Mouse (Mus musculus) liver, postnatal 0 days (tissue): ENCODE results near the gene Gapt. TPM values are rescaled to one million over a fixed set of nuclear protein-coding genes. Genes with fewer than 3 reads are reported as not detected.
A peak's percentile ranks its signal among the peaks of the same experiment; 100 is the strongest.
"Not testable (repeated sequence)": the region's sequence is repeated elsewhere in the genome, so short reads cannot be mapped to it uniquely, and the experiment has no call there.

ENCODE experiments used
- ATAC-seq: fragments of 200-750 bp; cut with Nextera tagmentation; 2 replicates; pipeline ENCODE4 v1.8.0; 2017; ENCODE audit warnings: mild to moderate bottlenecking, moderate library complexity
- DNase-seq: peaks from one replicate; pipeline ENCODE4 v3.0.0-alpha.2; 2016
- H3K27ac ChIP-seq: fragments of 300-500 bp; sonication (generic); 2 replicates; pipeline ENCODE4 v1.5.1; 2014; ENCODE audit warnings: antibody characterized with exemption, moderate library complexity, mild to moderate bottlenecking, low read depth
- H3K27me3 ChIP-seq: fragments of 300-500 bp; sonication (generic); 2 replicates; pipeline ENCODE4 v1.6.1; 2014; ENCODE audit warnings: low read length, control low read depth, mixed read lengths; ENCODE audit not compliant: insufficient read depth
- H3K36me3 ChIP-seq: fragments of 300-500 bp; sonication (generic); replicated peaks from 2 replicates; pipeline ENCODE4 v1.6.1; 2014; ENCODE audit warnings: mild to moderate bottlenecking, control low read depth, low read length, moderate library complexity, mixed read lengths; ENCODE audit not compliant: insufficient read depth
- H3K4me1 ChIP-seq: fragments of 300-500 bp; sonication (generic); 2 replicates; pipeline ENCODE4 v1.6.1; 2014; ENCODE audit warnings: antibody characterized with exemption, mild to moderate bottlenecking, control low read depth; ENCODE audit not compliant: insufficient read depth
- H3K4me2 ChIP-seq: fragments of 300-500 bp; sonication (generic); 2 replicates; pipeline ENCODE4 v1.6.1; 2014; ENCODE audit warnings: low read depth, mild to moderate bottlenecking, low read length, moderate library complexity, mixed read lengths
- H3K4me3 ChIP-seq: fragments of 300-500 bp; sonication (generic); 2 replicates; pipeline ENCODE4 v1.5.1; 2014; ENCODE audit warnings: low read depth, low read length
- H3K9ac ChIP-seq: fragments of 300-500 bp; sonication (generic); replicated peaks from 2 replicates; pipeline ENCODE4 v1.6.1; 2014; ENCODE audit warnings: mild to moderate bottlenecking, moderate library complexity
- H3K9me3 ChIP-seq: fragments of 300-500 bp; sonication (generic); 2 replicates; pipeline ENCODE4 v1.6.1; 2016; ENCODE audit warnings: mild to moderate bottlenecking, control low read depth, low read length, mixed read lengths
- CTCF ChIP-seq: sonication (generic); IDR thresholded peaks from 2 replicates; pipeline ENCODE4 v1.5.1; 2016; ENCODE audit warnings: antibody characterized with exemption, low read depth
- EP300 ChIP-seq: IDR thresholded peaks from 2 replicates; pipeline ENCODE4 v1.6.1; 2016; ENCODE audit warnings: antibody characterized with exemption, low read depth, mild to moderate bottlenecking
- WGBS: fragments of 180-500 bp; shearing (Covaris S2); extraction: QIAGEN DNeasy Blood & Tissue Kit; methylation state at CpG from one replicate; pipeline ENCODE4 v1.1.7; 2014; ENCODE audit not compliant: insufficient replicate concordance; 5-methylcytosine and 5-hydroxymethylcytosine counted together
- polyA plus RNA-seq: library from polyadenylated mRNA; unstranded; fragments of >200 nt; fragmentation: Nextera tagmentation; extraction: Ambion mirVana; gene quantifications from 2 replicates; pipeline ENCODE4 v1.2.1, GENCODE M21; 2015

Gapt gene
- polyA plus RNA-seq, result 3.5 and 3.6 TPM in 2 replicates

DNA sequence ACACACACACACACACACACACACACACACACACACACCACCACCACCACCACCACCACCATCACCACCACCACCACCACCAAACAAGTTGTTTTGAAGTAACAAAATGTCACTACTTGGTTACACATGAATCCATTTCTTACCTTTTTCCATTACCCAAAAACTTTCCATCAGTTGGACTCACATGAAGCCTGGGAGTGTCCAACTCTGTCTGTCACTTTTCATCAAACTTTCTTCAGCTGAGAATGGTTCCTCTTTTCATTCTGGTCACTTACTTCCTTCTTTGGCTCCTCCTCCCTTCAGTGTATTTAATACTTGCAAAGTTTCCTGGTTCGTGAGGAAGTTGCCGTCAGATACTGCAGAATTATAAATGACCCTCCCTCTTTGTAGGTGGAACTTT is at the start of gene Gapt:
Gapt (minus strand) TSS at position 259 of the 400 bp plus-strand sequence.
- WGBS, result 31% methylated on average over 2 of the region's 2 CpGs
- no peaks in the 10 kb centered on the region for H3K36me3 ChIP-seq
- peak within 1 kb of the TSS; percentile 1; the same call in 1 of the 2 replicates for H3K4me3 ChIP-seq
- H3K4me1 ChIP-seq, result no peaks in the 10 kb centered on the region
- ATAC-seq (no peak), DNase-seq (no peak)
- H3K27ac ChIP-seq, result no peak within 1 kb of the TSS
- no peaks in the 10 kb centered on the region for H3K9me3 ChIP-seq
- TF ChIP-seq EP300, result no peak
- no peak for TF ChIP-seq CTCF
- peak within 1 kb of the TSS; percentile 14 for H3K4me2 ChIP-seq
- H3K9ac ChIP-seq, result no peak within 1 kb of the TSS; the same call in 1 of the 2 replicates
- H3K27me3 ChIP-seq, result no peaks in the 10 kb centered on the region

DNA sequence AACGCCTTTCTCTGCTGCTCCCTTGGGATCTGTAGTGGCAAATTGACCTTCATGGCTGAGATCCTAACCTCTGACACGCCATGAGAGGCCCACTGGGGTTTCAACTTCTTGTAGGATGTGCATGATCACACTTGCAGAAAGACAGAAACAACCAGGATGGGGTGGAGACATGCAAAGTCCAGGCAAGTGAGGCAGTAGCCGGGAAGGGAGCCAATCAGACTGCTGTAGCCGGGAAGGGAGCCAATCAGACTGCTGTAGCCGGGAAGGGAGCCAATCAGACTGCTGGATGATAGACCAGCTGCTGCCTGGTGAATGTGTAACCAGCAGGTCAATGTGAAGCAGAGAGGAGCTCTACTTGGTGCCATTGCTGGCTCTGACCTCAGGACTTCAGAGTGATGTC is 49.2 kb upstream of the Gapt start:
- no peaks in the 10 kb centered on the region for H3K27me3 ChIP-seq
- H3K4me2 ChIP-seq, result no peak overlapping the region
- 65% methylated on average over 5 of the region's 5 CpGs for WGBS
- H3K27ac ChIP-seq, result no peak overlapping the region
- H3K36me3 ChIP-seq, result peaks cover 3% of the 10 kb centered on the region; the same call in 1 of the 2 replicates
- H3K4me3 ChIP-seq, result no peak overlapping the region
- TF ChIP-seq EP300 (no peak), CTCF (no peak)
- H3K9me3 ChIP-seq, result no peaks in the 10 kb centered on the region
- H3K9ac ChIP-seq, result no peak overlapping the region
- ATAC-seq, result peak; percentile 89
- peak; percentile 33 for DNase-seq
- H3K4me1 ChIP-seq, result no peaks in the 10 kb centered on the region

DNA sequence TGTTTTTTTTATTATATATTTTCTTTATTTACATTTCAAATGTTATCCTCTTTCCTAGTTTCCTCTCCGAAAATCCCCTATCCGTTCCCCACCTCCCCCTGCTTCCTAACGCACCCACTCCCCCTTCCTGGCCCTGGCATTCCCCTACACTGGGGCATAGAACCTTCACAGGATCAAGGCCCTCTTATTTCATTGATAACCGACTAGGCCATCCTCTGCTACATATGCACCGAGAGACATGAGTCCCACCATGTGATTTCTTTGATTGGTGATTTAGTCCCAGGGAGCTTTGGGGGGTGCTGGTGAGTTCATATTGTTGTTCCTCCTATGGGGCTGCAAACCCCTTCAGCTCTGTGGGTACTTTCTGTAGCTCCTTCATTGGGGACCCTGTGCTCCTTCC is 47.7 kb upstream of the Gapt start:
- not testable (repeated sequence) for H3K27ac ChIP-seq

GRCm38 (mm10) chr13:110404059-110404458 is 47.1 kb upstream of the Gapt start:
- Histone ChIP-seq H3K9me3 (no peaks in the 10 kb centered on the region), H3K4me1 (no peaks in the 10 kb centered on the region), H3K4me2 (no peak overlapping the region), H3K27ac (no peak overlapping the region), H3K27me3 (no peaks in the 10 kb centered on the region), H3K36me3 (peaks cover 18% of the 10 kb centered on the region), H3K4me3 (no peak overlapping the region), H3K9ac (no peak overlapping the region)
- TF ChIP-seq CTCF, result no peak
- TF ChIP-seq EP300, result no peak
- no peak for DNase-seq
- no peak for ATAC-seq
- 76% methylated on average over 8 of the region's 8 CpGs for WGBS

More for the DNA sequence above, 47.7 kb upstream of the Gapt start:
- DNase-seq, H3K4me2 ChIP-seq, H3K27me3 ChIP-seq, H3K9ac ChIP-seq, H3K4me1 ChIP-seq, H3K9me3 ChIP-seq, H3K4me3 ChIP-seq, ATAC-seq: not testable (repeated sequence)
- 73% methylated on average over 5 of the region's 5 CpGs for WGBS
- H3K36me3 ChIP-seq, result peaks cover 12% of the 10 kb centered on the region; the same call in 1 of the 2 replicates

GRCm38 (mm10) chr13:110401877-110402276 is 44.9 kb upstream of the Gapt start:
- Histone ChIP-seq H3K9ac (no peak overlapping the region), H3K4me1 (no peaks in the 10 kb centered on the region), H3K27me3 (no peaks in the 10 kb centered on the region), H3K36me3 (peaks cover 32% of the 10 kb centered on the region), H3K9me3 (no peaks in the 10 kb centered on the region), H3K4me3 (no peak overlapping the region), H3K4me2 (no peak overlapping the region), H3K27ac (no peak overlapping the region)
- 79% methylated on average over 2 of the region's 2 CpGs for WGBS
- ATAC-seq (no peak), DNase-seq (no peak)
- TF ChIP-seq CTCF, result no peak
- TF ChIP-seq EP300, result no peak

- Histone ChIP-seq H3K27me3 (no peaks in the 10 kb centered on the region), H3K27ac (no peak overlapping the region), H3K36me3 (peaks cover 32% of the 10 kb centered on the region), H3K4me1 (no peaks in the 10 kb centered on the region), H3K4me3 (no peak overlapping the region), H3K9me3 (no peaks in the 10 kb centered on the region), H3K4me2 (no peak overlapping the region), H3K9ac (no peak overlapping the region)
- ATAC-seq, result no peak
- TF ChIP-seq CTCF, result no peak
- TF ChIP-seq EP300, result no peak
- 69% methylated on average over 3 of the region's 3 CpGs for WGBS
- no peak for DNase-seq
These were observed 44.4 kb upstream of the Gapt start for GRCm38 (mm10) chr13:110401443-110401842.
